Mouse (Mus musculus): ENCODE data around the gene Ipo4. TPM values are rescaled to one million over a fixed set of nuclear protein-coding genes. Genes with fewer than 3 reads are reported as not detected.

Ipo4 gene
- polyA plus RNA-seq, 1 experiment: 18.3 TPM

Other genes with a start within 250 kb of the Ipo4 start
- 56.4 and 85.0 TPM in 2 replicates for gene Dhrs4, start 157.2 kb downstream of the Ipo4 start, polyA plus RNA-seq (2012; ENCODE audit: low replicate concordance)
- 6.0 and 15.4 TPM in 2 replicates for gene Carmil3, start 145.3 kb downstream of the Ipo4 start, polyA plus RNA-seq (2012; ENCODE audit: low replicate concordance)
- not detected in 2 replicates for gene Cpne6, start 125.5 kb downstream of the Ipo4 start, polyA plus RNA-seq (2012; ENCODE audit: low replicate concordance)
- gene Nrl, start 111.0 kb downstream of the Ipo4 start, polyA plus RNA-seq (2012; ENCODE audit: low replicate concordance): 0.41 and 0.62 TPM in 2 replicates
- 116 and 171 TPM in 2 replicates for gene Pck2, start 95.7 kb downstream of the Ipo4 start, polyA plus RNA-seq (2012; ENCODE audit: low replicate concordance)
- gene Dcaf11, start 76.0 kb downstream of the Ipo4 start, polyA plus RNA-seq (2012; ENCODE audit: low replicate concordance): 26.0 and 50.2 TPM in 2 replicates
- gene A730061H03Rik, start 75.6 kb downstream of the Ipo4 start, polyA plus RNA-seq (2012; ENCODE audit: low replicate concordance): 0.97 and 1.7 TPM in 2 replicates
- gene Fitm1, start 60.3 kb downstream of the Ipo4 start, polyA plus RNA-seq (2012; ENCODE audit: low replicate concordance): not detected in 2 replicates
- 69.7 and 113 TPM in 2 replicates for gene Psme1, start 57.8 kb downstream of the Ipo4 start, polyA plus RNA-seq (2012; ENCODE audit: low replicate concordance)
- gene Emc9, start 50.7 kb downstream of the Ipo4 start, polyA plus RNA-seq (2012; ENCODE audit: low replicate concordance): 25.0 and 35.4 TPM in 2 replicates
- 21.1 and 39.3 TPM in 2 replicates for gene Psme2, start 44.8 kb downstream of the Ipo4 start, polyA plus RNA-seq (2012; ENCODE audit: low replicate concordance)
- 31.7 and 39.6 TPM in 2 replicates for gene Rnf31, start 44.2 kb downstream of the Ipo4 start, polyA plus RNA-seq (2012; ENCODE audit: low replicate concordance)
- 22.2 and 204 TPM in 2 replicates for gene Irf9, start 32.4 kb downstream of the Ipo4 start, polyA plus RNA-seq (2012; ENCODE audit: low replicate concordance)
- 7.8 and 19.7 TPM in 2 replicates for gene Rec8, start 17.9 kb downstream of the Ipo4 start, polyA plus RNA-seq (2012; ENCODE audit: low replicate concordance)
- gene Gm49378, start 1.9 kb upstream of the Ipo4 start, polyA plus RNA-seq (2012; ENCODE audit: low replicate concordance): 18.9 TPM in 1 of 2 replicates, not detected in the other
- 20.7 and 31.5 TPM in 2 replicates for gene Tm9sf1, start 7.8 kb upstream of the Ipo4 start, polyA plus RNA-seq (2012; ENCODE audit: low replicate concordance)
- 0.41 TPM in 1 of 2 replicates, not detected in the other for gene Tssk4, start 14.2 kb upstream of the Ipo4 start, polyA plus RNA-seq (2012; ENCODE audit: low replicate concordance)
- gene Mdp1, start 24.6 kb upstream of the Ipo4 start, polyA plus RNA-seq (2012; ENCODE audit: low replicate concordance): 11.3 and 12.5 TPM in 2 replicates
- gene Gmpr2, start 36.0 kb upstream of the Ipo4 start, polyA plus RNA-seq (2012; ENCODE audit: low replicate concordance): 3.1 and 25.0 TPM in 2 replicates
- gene Nedd8, start 36.2 kb upstream of the Ipo4 start, polyA plus RNA-seq (2012; ENCODE audit: low replicate concordance): 32.6 and 33.7 TPM in 2 replicates
- 49.1 and 49.7 TPM in 2 replicates for gene Tinf2, start 45.9 kb upstream of the Ipo4 start, polyA plus RNA-seq (2012; ENCODE audit: low replicate concordance)
- 4.5 and 11.0 TPM in 2 replicates for gene Tgm1, start 78.0 kb upstream of the Ipo4 start, polyA plus RNA-seq (2012; ENCODE audit: low replicate concordance)
- 8.7 and 22.8 TPM in 2 replicates for gene Rabggta, start 86.3 kb upstream of the Ipo4 start, polyA plus RNA-seq (2012; ENCODE audit: low replicate concordance)
- gene Dhrs1, start 109.7 kb upstream of the Ipo4 start, polyA plus RNA-seq (2012; ENCODE audit: low replicate concordance): 4.0 and 4.2 TPM in 2 replicates
- 57.8 and 83.1 TPM in 2 replicates for gene Nop9, start 109.7 kb upstream of the Ipo4 start, polyA plus RNA-seq (2012; ENCODE audit: low replicate concordance)
- gene Cideb, start 122.5 kb upstream of the Ipo4 start, polyA plus RNA-seq (2012; ENCODE audit: low replicate concordance): not detected in 2 replicates
- gene Ltb4r2, start 125.5 kb upstream of the Ipo4 start, polyA plus RNA-seq (2012; ENCODE audit: low replicate concordance): 0.20 TPM in 1 of 2 replicates, not detected in the other
- gene Ltb4r1, start 130.0 kb upstream of the Ipo4 start, polyA plus RNA-seq (2012; ENCODE audit: low replicate concordance): 1.1 and 3.8 TPM in 2 replicates
- gene Adcy4, start 148.1 kb upstream of the Ipo4 start, polyA plus RNA-seq (2012; ENCODE audit: low replicate concordance): 1.5 and 1.8 TPM in 2 replicates
- gene Ripk3, start 152.9 kb upstream of the Ipo4 start, polyA plus RNA-seq (2012; ENCODE audit: low replicate concordance): 54.1 and 55.8 TPM in 2 replicates
- gene Nfatc4, start 187.2 kb upstream of the Ipo4 start, polyA plus RNA-seq (2012; ENCODE audit: low replicate concordance): 0.20 and 0.88 TPM in 2 replicates
- 0.07 and 0.18 TPM in 2 replicates for gene Nynrin, start 218.1 kb upstream of the Ipo4 start, polyA plus RNA-seq (2012; ENCODE audit: low replicate concordance)
- not detected in 2 replicates for gene Cbln3, start 248.4 kb upstream of the Ipo4 start, polyA plus RNA-seq (2012; ENCODE audit: low replicate concordance)
- gene Khnyn, start 249.0 kb upstream of the Ipo4 start, polyA plus RNA-seq (2012; ENCODE audit: low replicate concordance): 8.0 and 11.3 TPM in 2 replicates

Data from leukemia stem cell, adult 10-12 weeks (primary cell).